Mouse (Mus musculus) hindbrain, embryonic 14.5 days (tissue): ENCODE measurements at regions not wholly inside any gene's neighbourhood (a gene's known extent, or its start where the extent isn't known, plus 50 kb on each side); places are given as distances from the start of the nearest gene placed in this dataset.
"Not testable (repeated sequence)": the region's sequence is repeated elsewhere in the genome, so short reads cannot be mapped to it uniquely, and the experiment has no call there.

Experiments used
- ATAC-seq: fragments of 200-750 bp; cut with Nextera tagmentation; 2 replicates; pipeline ENCODE4 v1.8.0; 2017; ENCODE audit warnings: moderate number of reproducible peaks, mild to moderate bottlenecking, moderate TSS enrichment, moderate library complexity; ENCODE audit not compliant: low FRiP score
- DNase-seq: peaks from one replicate; pipeline ENCODE4 v3.0.0-alpha.2; 2015; ENCODE audit warnings: low spot score
- H3K27ac ChIP-seq: fragments of 300-500 bp; sonication (generic); 2 replicates; pipeline ENCODE4 v1.5.1; 2014; ENCODE audit warnings: mild to moderate bottlenecking, moderate library complexity
- H3K27me3 ChIP-seq: fragments of 300-500 bp; sonication (generic); 2 replicates; pipeline ENCODE4 v1.6.1; 2014; ENCODE audit warnings: mild to moderate bottlenecking, low read length, mixed read lengths; ENCODE audit not compliant: control insufficient read depth, insufficient read depth
- H3K36me3 ChIP-seq: fragments of 300-500 bp; sonication (generic); replicated peaks from 2 replicates; pipeline ENCODE4 v1.6.1; 2014; ENCODE audit not compliant: control insufficient read depth, insufficient read depth
- H3K4me1 ChIP-seq: fragments of 300-500 bp; sonication (generic); replicated peaks from 2 replicates; pipeline ENCODE4 v1.6.1; 2014; ENCODE audit warnings: antibody characterized with exemption, low read length, mixed read lengths; ENCODE audit not compliant: control insufficient read depth, insufficient read depth
- H3K4me2 ChIP-seq: fragments of 300-500 bp; sonication (generic); replicated peaks from 2 replicates; pipeline ENCODE4 v1.6.1; 2014; ENCODE audit warnings: mild to moderate bottlenecking, moderate library complexity
- H3K4me3 ChIP-seq: fragments of 300-500 bp; sonication (generic); replicated peaks from 2 replicates; pipeline ENCODE4 v1.5.1; 2014; ENCODE audit warnings: mild to moderate bottlenecking, low read length
- H3K9ac ChIP-seq: fragments of 300-500 bp; sonication (generic); 2 replicates; pipeline ENCODE4 v1.6.1; 2014
- H3K9me3 ChIP-seq: fragments of 300-500 bp; sonication (generic); 2 replicates; pipeline ENCODE4 v1.6.1; 2016; ENCODE audit warnings: low read length; ENCODE audit not compliant: control insufficient read depth
- WGBS: fragments of 180-500 bp; shearing (Covaris S2); extraction: QIAGEN DNeasy Blood & Tissue Kit; methylation state at CpG from one replicate; pipeline ENCODE4 v1.1.7; 2014; 5-methylcytosine and 5-hydroxymethylcytosine counted together

- WGBS, result 62% methylated on average over 2 of the region's 2 CpGs
- ATAC-seq (no peak), DNase-seq (no peak)
- H3K27ac ChIP-seq, result no peak overlapping the region
- H3K36me3 ChIP-seq, result no peaks in the 10 kb centered on the region
- H3K4me3 ChIP-seq, result no peak overlapping the region
- H3K4me1 ChIP-seq, result no peaks in the 10 kb centered on the region
- H3K4me2 ChIP-seq, result no peak overlapping the region
- no peaks in the 10 kb centered on the region for H3K9me3 ChIP-seq
- no peaks in the 10 kb centered on the region for H3K27me3 ChIP-seq
- no peak overlapping the region for H3K9ac ChIP-seq
Observed at GRCm38 (mm10) chr8:57095169-57095568, 225.6 kb upstream of the Hand2 start.

GRCm38 (mm10) chr8:57110765-57111402 lies 209.9 kb upstream of the Hand2 start:
- not testable (repeated sequence) for H3K4me1 ChIP-seq, ATAC-seq, H3K4me3 ChIP-seq, H3K9me3 ChIP-seq, DNase-seq, H3K36me3 ChIP-seq, H3K4me2 ChIP-seq, H3K9ac ChIP-seq, H3K27me3 ChIP-seq, H3K27ac ChIP-seq
- WGBS, result 89% methylated on average over 2 of the region's 6 CpGs

DNA sequence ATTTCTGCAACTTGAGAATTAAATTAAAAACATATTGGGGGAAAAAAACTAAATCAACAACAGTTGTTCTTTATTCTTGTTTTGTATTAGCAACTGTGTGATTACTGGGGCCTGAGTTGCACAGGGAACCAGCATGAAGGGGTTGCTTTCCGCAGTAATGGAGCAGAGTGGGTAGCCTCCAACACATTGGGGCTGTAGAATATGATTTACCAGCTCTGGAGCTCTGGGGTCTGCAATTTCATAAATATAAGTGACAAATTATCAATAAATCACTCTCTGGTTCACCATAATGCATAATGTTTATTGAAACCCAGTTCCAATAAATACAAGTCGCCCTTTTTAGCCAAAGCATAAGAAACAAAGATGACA lies 209.4 kb upstream of the Hand2 start:
- ATAC-seq (no peak), DNase-seq (no peak)
- 72% methylated on average over 2 of the region's 2 CpGs for WGBS

DNA sequence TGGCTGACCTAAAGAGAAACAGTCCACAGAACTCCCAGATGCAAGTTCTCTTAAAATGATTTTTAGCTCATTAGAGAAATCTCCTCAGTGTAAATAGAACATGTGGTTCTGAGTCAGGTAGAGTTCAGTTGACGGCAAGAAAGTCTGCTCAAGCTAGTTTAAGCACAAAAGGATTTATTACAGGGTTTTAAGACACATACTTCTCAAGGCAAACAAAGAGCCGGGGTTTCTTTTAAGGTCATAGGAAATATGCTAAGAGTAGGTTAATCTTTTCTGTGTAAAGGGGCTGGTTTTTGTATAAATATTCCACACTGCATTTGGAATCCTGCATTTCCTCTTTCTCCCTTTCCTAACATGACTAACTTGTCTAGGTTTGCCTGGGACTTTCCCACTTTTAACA lies 206.9 kb upstream of the Hand2 start:
- no peak overlapping the region for H3K9ac ChIP-seq
- WGBS, result 87% methylated on average over 2 of the region's 2 CpGs
- H3K36me3 ChIP-seq, result no peaks in the 10 kb centered on the region
- H3K4me1 ChIP-seq, result no peaks in the 10 kb centered on the region
- 0 out of 2 replicates have a peak, but pooled peaks cover 5% of the 10 kb centered on the region for H3K9me3 ChIP-seq
- ATAC-seq (no peak), DNase-seq (no peak)
- no peak overlapping the region for H3K4me2 ChIP-seq
- no peak overlapping the region for H3K4me3 ChIP-seq
- H3K27me3 ChIP-seq, result no peaks in the 10 kb centered on the region
- H3K27ac ChIP-seq, result no peak overlapping the region

More for the DNA sequence above, 209.4 kb upstream of the Hand2 start:
- Histone ChIP-seq H3K4me1 (no peaks in the 10 kb centered on the region), H3K4me2 (no peak overlapping the region), H3K27ac (no peak overlapping the region), H3K27me3 (no peaks in the 10 kb centered on the region), H3K36me3 (no peaks in the 10 kb centered on the region), H3K9me3 (0 out of 2 replicates have a peak, but pooled peaks cover 5% of the 10 kb centered on the region), H3K9ac (no peak overlapping the region), H3K4me3 (no peak overlapping the region)

DNA sequence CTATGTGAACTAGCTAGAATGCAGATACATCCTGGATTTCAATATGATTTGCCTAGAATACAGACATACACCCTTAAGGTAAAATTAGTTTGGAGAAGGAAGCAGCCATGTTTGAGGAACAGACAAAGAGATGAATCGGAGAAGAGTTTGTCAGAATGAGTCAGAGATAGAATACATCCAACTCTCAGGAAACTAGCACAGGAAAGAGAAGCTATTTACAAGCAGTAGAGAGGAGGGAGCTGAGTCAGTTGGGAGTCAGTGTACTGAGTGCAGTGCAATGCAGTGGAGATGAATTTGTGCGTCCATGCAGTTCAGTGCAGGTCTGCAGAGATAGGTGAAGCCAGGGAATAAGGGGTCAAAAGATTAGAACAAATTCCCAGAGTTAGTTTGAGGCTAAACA lies 205.5 kb upstream of the Hand2 start:
- Histone ChIP-seq H3K27ac (no peak overlapping the region), H3K4me3 (no peak overlapping the region)
- ATAC-seq, result no peak

GRCm38 (mm10) chr8:57134041-57134440 lies 186.7 kb upstream of the Hand2 start:
- ATAC-seq (peak; percentile 48; the same call in 1 of the 2 replicates), DNase-seq (no peak)
- Histone ChIP-seq H3K36me3 (no peaks in the 10 kb centered on the region), H3K4me2 (no peak overlapping the region), H3K27ac (no peak overlapping the region), H3K4me1 (no peaks in the 10 kb centered on the region), H3K4me3 (no peak overlapping the region), H3K9me3 (no peaks in the 10 kb centered on the region), H3K9ac (no peak overlapping the region), H3K27me3 (no peaks in the 10 kb centered on the region)
- WGBS, result 37% methylated on average over 2 of the region's 2 CpGs

More for the DNA sequence above, 205.5 kb upstream of the Hand2 start:
- no peaks in the 10 kb centered on the region for H3K36me3 ChIP-seq
- H3K4me1 ChIP-seq, result no peaks in the 10 kb centered on the region
- H3K27me3 ChIP-seq, result no peaks in the 10 kb centered on the region
- 0 out of 2 replicates have a peak, but pooled peaks cover 5% of the 10 kb centered on the region for H3K9me3 ChIP-seq
- H3K9ac ChIP-seq, result no peak overlapping the region
- DNase-seq, result no peak
- WGBS, result 96% methylated on average over 2 of the region's 2 CpGs
- H3K4me2 ChIP-seq, result no peak overlapping the region

GRCm38 (mm10) chr8:57134726-57135125 lies 186.1 kb upstream of the Hand2 start:
- Histone ChIP-seq H3K4me3 (no peak overlapping the region), H3K9ac (no peak overlapping the region), H3K36me3 (no peaks in the 10 kb centered on the region), H3K27ac (no peak overlapping the region), H3K27me3 (no peaks in the 10 kb centered on the region), H3K9me3 (no peaks in the 10 kb centered on the region), H3K4me2 (no peak overlapping the region), H3K4me1 (no peaks in the 10 kb centered on the region)
- DNase-seq, result no peak
- 70% methylated on average over 5 of the region's 5 CpGs for WGBS
- no peak; the same call in 1 of the 2 replicates for ATAC-seq

- no peaks in the 10 kb centered on the region for H3K9me3 ChIP-seq
- H3K4me3 ChIP-seq, result no peak overlapping the region
- no peak for ATAC-seq
- H3K27ac ChIP-seq, result no peak overlapping the region
- no peaks in the 10 kb centered on the region for H3K36me3 ChIP-seq
- H3K4me1 ChIP-seq, result no peaks in the 10 kb centered on the region
- no peak for DNase-seq
- no peaks in the 10 kb centered on the region for H3K27me3 ChIP-seq
- 87% methylated on average over 5 of the region's 5 CpGs for WGBS
- no peak overlapping the region for H3K9ac ChIP-seq
- H3K4me2 ChIP-seq, result no peak overlapping the region
Observed at GRCm38 (mm10) chr8:57148036-57148435, 172.7 kb upstream of the Hand2 start.

GRCm38 (mm10) chr8:57191153-57191552 lies 129.6 kb upstream of the Hand2 start:
- H3K9me3 ChIP-seq, result no peaks in the 10 kb centered on the region
- H3K9ac ChIP-seq, result no peak overlapping the region
- no peaks in the 10 kb centered on the region for H3K4me1 ChIP-seq
- no peaks in the 10 kb centered on the region for H3K27me3 ChIP-seq
- H3K4me3 ChIP-seq, result no peak overlapping the region
- ATAC-seq (no peak), DNase-seq (no peak)
- 91% methylated on average over 2 of the region's 2 CpGs for whole genome bisulfite sequencing
- H3K4me2 ChIP-seq, result no peak overlapping the region
- no peaks in the 10 kb centered on the region for H3K36me3 ChIP-seq
- no peak overlapping the region for H3K27ac ChIP-seq

DNA sequence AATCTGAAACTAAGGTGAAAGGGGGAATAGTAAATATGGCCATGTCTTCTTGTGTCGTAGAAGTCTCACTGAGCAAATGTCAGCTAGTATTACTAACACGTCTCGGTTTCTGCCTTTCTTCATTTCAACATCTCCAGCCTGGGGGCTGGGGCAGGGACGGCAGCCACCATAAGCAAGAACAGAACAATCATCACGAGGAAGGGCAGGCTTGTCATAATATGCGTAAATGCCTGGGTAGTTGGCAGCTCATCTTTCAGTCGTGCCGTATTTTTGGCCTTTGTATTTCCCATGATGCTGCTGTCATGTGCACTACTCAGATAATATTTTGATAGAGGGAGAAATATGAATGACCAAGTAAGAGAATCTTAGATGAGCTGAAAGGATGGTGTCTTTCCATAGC lies 120.5 kb upstream of the Hand2 start:
- no peak overlapping the region for H3K27ac ChIP-seq
- H3K9me3 ChIP-seq, result no peaks in the 10 kb centered on the region
- H3K27me3 ChIP-seq, result no peaks in the 10 kb centered on the region
- no peak overlapping the region for H3K4me3 ChIP-seq
- 84% methylated on average over 8 of the region's 8 CpGs for WGBS
- H3K4me1 ChIP-seq, result no peaks in the 10 kb centered on the region
- DNase-seq (no peak), ATAC-seq (no peak)
- no peak overlapping the region for H3K4me2 ChIP-seq
- no peak overlapping the region for H3K9ac ChIP-seq
- H3K36me3 ChIP-seq, result no peaks in the 10 kb centered on the region
